Mouse (Mus musculus) forebrain, embryonic 14.5 days (tissue): ENCODE results near the gene Rab11fip4. TPM values are rescaled to one million over a fixed set of nuclear protein-coding genes. Genes with fewer than 3 reads are reported as not detected.

Experiments used
- ATAC-seq: fragments of 200-750 bp; cut with Nextera tagmentation; 2 replicates; pipeline ENCODE4 v1.8.0; 2017; ENCODE audit warnings: mild to moderate bottlenecking, moderate library complexity
- DNase-seq: peaks from one replicate; pipeline ENCODE4 v3.0.0-alpha.2; 2015; ENCODE audit warnings: low spot score
- H3K27ac ChIP-seq: fragments of 300-500 bp; sonication (generic); 2 replicates; pipeline ENCODE4 v1.5.1; 2014; ENCODE audit warnings: low read depth, mild to moderate bottlenecking, control low read depth, low read length, moderate library complexity
- H3K27me3 ChIP-seq: fragments of 300-500 bp; sonication (generic); replicated peaks from 2 replicates; pipeline ENCODE4 v1.6.1; 2014; ENCODE audit warnings: low read length, control low read depth, mixed read lengths; ENCODE audit not compliant: control insufficient read depth, insufficient read depth
- H3K36me3 ChIP-seq: fragments of 300-500 bp; sonication (generic); 2 replicates; pipeline ENCODE4 v1.6.1; 2014; ENCODE audit warnings: low read length, control low read depth; ENCODE audit not compliant: control insufficient read depth, insufficient read depth
- H3K4me1 ChIP-seq: fragments of 300-500 bp; sonication (generic); 2 replicates; pipeline ENCODE4 v1.6.1; 2014; ENCODE audit warnings: antibody characterized with exemption, low read length, control low read depth; ENCODE audit not compliant: control insufficient read depth, insufficient read depth
- H3K4me2 ChIP-seq: fragments of 300-500 bp; sonication (generic); 2 replicates; pipeline ENCODE4 v1.6.1; 2014; ENCODE audit warnings: mild to moderate bottlenecking, control low read depth, low read length
- H3K4me3 ChIP-seq: fragments of 300-500 bp; sonication (generic); 2 replicates; pipeline ENCODE4 v1.5.1; 2014; ENCODE audit warnings: low read depth, low read length, control low read depth
- H3K9ac ChIP-seq: fragments of 300-500 bp; sonication (generic); 2 replicates; pipeline ENCODE4 v1.6.1; 2014; ENCODE audit warnings: mild to moderate bottlenecking, low read length, control low read depth, moderate library complexity
- H3K9me3 ChIP-seq: fragments of 300-500 bp; sonication (generic); replicated peaks from 2 replicates; pipeline ENCODE4 v1.6.1; 2016; ENCODE audit warnings: low read length, control low read depth, mixed read lengths; ENCODE audit not compliant: control insufficient read depth
- WGBS: fragments of 180-500 bp; shearing (Covaris S2); extraction: QIAGEN DNeasy Blood & Tissue Kit; methylation state at CpG from one replicate; pipeline ENCODE4 v1.1.7; 2014; 5-methylcytosine and 5-hydroxymethylcytosine counted together
- polyA plus RNA-seq: library from polyadenylated mRNA; unstranded; fragments of >200 nt; fragmentation: Nextera tagmentation; extraction: Ambion mirVana; gene quantifications from 2 replicates; pipeline ENCODE4 v1.2.1, GENCODE M21; 2014

Rab11fip4 gene
- polyA plus RNA-seq, 1 experiment from 2014 or later, result 13.2 TPM

DNA sequence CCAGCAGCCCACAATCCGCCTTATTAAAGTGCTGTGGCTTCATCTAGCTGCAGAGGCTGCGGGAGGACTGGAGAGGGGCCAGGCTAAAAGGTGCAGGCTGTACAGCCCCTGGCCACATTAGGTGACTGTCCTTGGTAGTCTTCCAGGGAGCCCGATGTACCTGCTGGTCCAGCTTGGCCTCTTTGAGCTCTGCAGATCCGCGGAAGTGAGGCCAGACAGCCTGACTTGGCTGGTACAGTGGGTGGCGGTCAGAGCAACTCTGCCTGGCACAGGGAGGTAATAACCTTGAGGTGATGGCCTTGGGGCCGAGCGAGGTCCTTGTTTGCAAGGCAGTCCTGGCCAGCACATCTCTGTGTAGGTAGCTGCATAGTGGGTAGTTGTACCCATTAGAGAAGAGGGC is 75.5 kb downstream of the Rab11fip4 start:
- no peaks in the 10 kb centered on the region for H3K9me3 ChIP-seq
- H3K9ac ChIP-seq, result no peak overlapping the region
- no peak overlapping the region for H3K4me2 ChIP-seq
- ATAC-seq, result no peak
- H3K4me1 ChIP-seq, result peaks cover 7% of the 10 kb centered on the region
- no peak overlapping the region for H3K4me3 ChIP-seq
- no peaks in the 10 kb centered on the region for H3K27me3 ChIP-seq
- WGBS, result 82% methylated on average over 8 of the region's 8 CpGs
- H3K36me3 ChIP-seq, result no peaks in the 10 kb centered on the region
- no peak overlapping the region for H3K27ac ChIP-seq
- DNase-seq, result no peak

DNA sequence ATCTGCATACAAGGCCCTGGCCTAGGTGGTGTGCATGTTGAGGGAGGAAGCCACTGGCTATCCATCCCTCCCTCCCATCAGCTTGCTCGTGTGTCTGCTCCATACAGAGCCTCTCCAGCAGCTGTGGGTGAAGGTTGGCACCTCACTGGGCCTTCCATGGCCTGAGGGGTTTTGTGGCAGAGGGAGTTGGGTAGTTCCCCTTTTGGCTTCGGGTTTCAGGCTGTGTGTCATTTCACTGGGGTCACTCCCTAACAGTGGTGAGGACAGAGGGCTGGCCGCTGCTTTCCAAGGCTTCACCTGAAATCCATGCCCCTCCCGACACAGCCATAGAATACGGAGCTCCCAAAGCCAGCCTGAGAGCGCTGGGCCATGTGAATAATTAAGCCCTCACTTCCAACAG is 78.2 kb downstream of the Rab11fip4 start:
- no peaks in the 10 kb centered on the region for H3K9me3 ChIP-seq
- no peaks in the 10 kb centered on the region for H3K27me3 ChIP-seq
- no peak for DNase-seq
- H3K4me1 ChIP-seq, result no peaks in the 10 kb centered on the region
- H3K9ac ChIP-seq, result no peak overlapping the region
- no peak for ATAC-seq
- H3K4me2 ChIP-seq, result no peak overlapping the region
- no peaks in the 10 kb centered on the region for H3K36me3 ChIP-seq
- WGBS, result 53% methylated on average over 6 of the region's 6 CpGs
- no peak overlapping the region for H3K27ac ChIP-seq
- no peak overlapping the region for H3K4me3 ChIP-seq

DNA sequence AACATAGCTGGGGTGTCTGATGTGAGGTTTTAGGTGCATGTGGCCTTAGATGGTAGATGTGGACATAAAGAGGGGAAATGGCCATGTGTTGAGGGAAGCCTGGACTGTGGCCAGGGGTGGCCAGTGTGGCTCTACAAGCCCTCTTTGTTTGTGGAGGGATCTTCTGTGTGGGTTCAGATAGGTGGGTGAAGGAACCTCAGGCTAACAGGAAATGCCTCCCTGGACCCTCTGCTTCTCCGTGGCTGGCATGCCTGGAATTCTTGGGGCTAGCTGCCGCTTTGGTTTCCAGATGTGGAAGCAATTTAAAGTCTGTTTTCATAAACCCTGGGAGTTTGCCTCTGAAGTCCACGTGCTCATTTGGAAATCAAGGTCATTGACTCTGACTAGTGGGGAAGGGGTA is 78.9 kb downstream of the Rab11fip4 start:
- no peaks in the 10 kb centered on the region for H3K27me3 ChIP-seq
- H3K9ac ChIP-seq, result no peak overlapping the region
- no peaks in the 10 kb centered on the region for H3K36me3 ChIP-seq
- H3K27ac ChIP-seq, result no peak overlapping the region
- H3K4me2 ChIP-seq, result no peak overlapping the region
- H3K9me3 ChIP-seq, result no peaks in the 10 kb centered on the region
- H3K4me3 ChIP-seq, result no peak overlapping the region
- ATAC-seq, result no peak
- DNase-seq, result no peak
- no peaks in the 10 kb centered on the region for H3K4me1 ChIP-seq
- WGBS, result 66% methylated on average over 3 of the region's 3 CpGs

- H3K9ac ChIP-seq, result no peak overlapping the region
- H3K4me3 ChIP-seq, result no peak overlapping the region
- H3K4me1 ChIP-seq, result no peaks in the 10 kb centered on the region
- H3K27me3 ChIP-seq, result no peaks in the 10 kb centered on the region
- no peak overlapping the region for H3K27ac ChIP-seq
- no peaks in the 10 kb centered on the region for H3K36me3 ChIP-seq
- H3K4me2 ChIP-seq, result no peak overlapping the region
- DNase-seq (no peak), ATAC-seq (no peak)
- H3K9me3 ChIP-seq, result no peaks in the 10 kb centered on the region
- WGBS, result 72% methylated on average over 7 of the region's 7 CpGs
Observed at GRCm38 (mm10) chr11:79670411-79670945, 79.5 kb downstream of the Rab11fip4 start.

DNA sequence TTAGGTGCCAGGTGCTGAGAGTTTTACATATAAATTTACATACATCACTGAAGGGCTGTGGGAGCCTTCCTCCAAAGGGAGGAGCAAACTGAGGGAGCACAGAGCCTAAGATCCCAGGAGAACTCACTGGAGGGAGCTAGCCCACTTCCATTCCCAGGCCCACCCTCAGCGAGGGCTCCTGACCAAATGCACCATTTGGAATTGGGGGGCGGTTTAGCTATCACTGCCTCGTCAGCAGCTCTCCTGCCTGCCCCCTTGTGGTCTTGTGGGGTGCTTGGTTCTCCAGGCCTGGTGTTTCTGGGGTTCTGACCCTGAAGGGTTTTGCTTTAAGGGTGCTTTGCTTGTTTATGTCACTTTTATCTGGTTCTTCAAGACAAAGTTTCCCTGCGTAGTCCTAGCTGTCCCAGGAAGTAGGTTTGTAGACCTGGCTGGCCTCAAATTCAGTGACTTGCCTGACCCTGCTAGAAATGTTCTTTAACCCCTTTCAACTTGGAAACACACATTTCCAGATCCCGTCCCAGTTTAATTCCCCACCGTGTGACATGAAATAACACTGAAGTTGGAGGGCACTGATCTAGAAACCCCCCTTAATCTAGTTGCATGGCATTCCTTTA is 80.8 kb downstream of the Rab11fip4 start:
- Histone ChIP-seq H3K9me3 (no peaks in the 10 kb centered on the region), H3K27ac (no peak overlapping the region), H3K4me2 (no peak overlapping the region), H3K4me3 (no peak overlapping the region), H3K27me3 (no peaks in the 10 kb centered on the region), H3K36me3 (no peaks in the 10 kb centered on the region), H3K4me1 (no peaks in the 10 kb centered on the region), H3K9ac (no peak overlapping the region)
- DNase-seq (no peak), ATAC-seq (no peak)
- WGBS, result 54% methylated on average over 6 of the region's 6 CpGs

DNA sequence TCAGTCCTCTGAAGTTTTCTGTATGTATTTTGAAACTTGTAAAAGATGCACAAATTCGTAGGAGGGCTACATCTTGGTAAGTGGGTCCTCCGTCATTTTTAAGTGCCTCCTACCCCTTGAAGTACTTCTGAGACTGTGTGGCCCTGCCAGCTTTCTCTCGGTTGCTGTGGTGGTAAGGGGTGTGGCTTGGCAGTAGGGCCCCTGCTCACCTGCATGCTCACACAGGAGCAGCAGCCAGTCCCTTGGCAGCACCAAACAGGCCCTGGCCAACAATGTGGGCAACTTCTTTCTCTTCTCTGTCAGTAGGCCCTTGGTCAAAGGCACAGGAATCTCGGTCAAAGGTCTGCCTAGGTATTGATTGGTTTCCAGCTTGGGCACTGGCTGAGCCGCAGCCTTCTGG is 82.1 kb downstream of the Rab11fip4 start:
- H3K4me3 ChIP-seq, result no peak overlapping the region
- H3K36me3 ChIP-seq, result no peaks in the 10 kb centered on the region
- no peaks in the 10 kb centered on the region for H3K4me1 ChIP-seq
- H3K27me3 ChIP-seq, result no peaks in the 10 kb centered on the region
- ATAC-seq, result no peak
- no peak overlapping the region for H3K27ac ChIP-seq
- no peaks in the 10 kb centered on the region for H3K9me3 ChIP-seq
- H3K9ac ChIP-seq, result no peak overlapping the region
- 75% methylated on average over 5 of the region's 5 CpGs for WGBS
- no peak for DNase-seq
- no peak overlapping the region for H3K4me2 ChIP-seq

DNA sequence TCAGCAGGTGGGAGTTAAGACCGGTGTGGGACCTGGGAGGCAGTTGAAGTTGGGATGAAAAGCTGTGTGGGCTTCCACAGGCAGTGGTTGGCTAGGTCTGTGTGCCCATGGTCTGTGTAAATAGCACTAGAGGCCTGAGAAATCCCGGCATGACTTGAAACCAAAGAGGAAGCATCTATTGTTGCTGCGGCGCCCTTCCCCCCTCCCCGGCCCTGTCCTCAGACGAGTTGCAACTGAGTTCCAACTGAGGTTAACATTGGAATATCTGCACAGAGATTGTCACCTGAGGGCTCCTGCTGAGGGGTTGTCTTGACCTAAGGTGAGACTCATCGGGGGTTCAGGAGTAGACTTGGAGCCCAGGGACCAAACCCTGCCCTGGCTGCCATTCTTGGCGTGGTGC is 82.7 kb downstream of the Rab11fip4 start:
- no peak overlapping the region for H3K9ac ChIP-seq
- DNase-seq (no peak), ATAC-seq (no peak)
- no peaks in the 10 kb centered on the region for H3K27me3 ChIP-seq
- no peaks in the 10 kb centered on the region for H3K4me1 ChIP-seq
- no peaks in the 10 kb centered on the region for H3K9me3 ChIP-seq
- WGBS, result 67% methylated on average over 8 of the region's 8 CpGs
- no peaks in the 10 kb centered on the region for H3K36me3 ChIP-seq
- H3K4me3 ChIP-seq, result no peak overlapping the region
- H3K27ac ChIP-seq, result no peak overlapping the region
- no peak overlapping the region for H3K4me2 ChIP-seq

DNA sequence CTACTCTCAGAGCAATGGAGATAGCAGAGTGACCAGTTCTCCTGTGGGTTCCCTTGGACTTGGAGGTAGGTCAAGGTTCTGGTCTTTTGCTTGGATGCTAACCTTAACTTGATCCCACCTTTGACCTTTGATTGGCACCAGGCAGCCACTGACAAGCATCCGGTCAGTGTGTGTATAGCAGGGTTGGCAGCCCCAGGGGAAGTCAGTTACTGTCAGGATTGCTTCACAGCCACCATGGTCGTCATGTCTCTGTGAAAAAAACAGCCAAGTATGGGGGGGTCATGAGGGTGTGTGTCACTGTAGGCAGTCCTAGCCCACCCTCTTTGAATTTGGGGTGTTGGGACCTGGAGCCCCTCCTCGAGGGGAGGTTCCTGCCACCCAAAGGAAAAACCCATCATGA is 83.2 kb downstream of the Rab11fip4 start:
- no peaks in the 10 kb centered on the region for H3K4me1 ChIP-seq
- no peaks in the 10 kb centered on the region for H3K9me3 ChIP-seq
- H3K9ac ChIP-seq, result no peak overlapping the region
- H3K4me2 ChIP-seq, result no peak overlapping the region
- no peaks in the 10 kb centered on the region for H3K27me3 ChIP-seq
- ATAC-seq, result no peak
- WGBS, result 81% methylated on average over 3 of the region's 3 CpGs
- no peak overlapping the region for H3K27ac ChIP-seq
- H3K4me3 ChIP-seq, result no peak overlapping the region
- no peaks in the 10 kb centered on the region for H3K36me3 ChIP-seq
- no peak for DNase-seq

- H3K27ac ChIP-seq, result no peak overlapping the region
- H3K27me3 ChIP-seq, result no peaks in the 10 kb centered on the region
- no peaks in the 10 kb centered on the region for H3K36me3 ChIP-seq
- DNase-seq, result no peak
- H3K4me2 ChIP-seq, result no peak overlapping the region
- H3K4me1 ChIP-seq, result 0 out of 2 replicates have a peak, but pooled peaks cover 3% of the 10 kb centered on the region
- no peak overlapping the region for H3K9ac ChIP-seq
- no peaks in the 10 kb centered on the region for H3K9me3 ChIP-seq
- no peak overlapping the region for H3K4me3 ChIP-seq
- ATAC-seq, result no peak
- 83% methylated on average over 7 of the region's 7 CpGs for WGBS
Observed at GRCm38 (mm10) chr11:79674632-79675031, 83.6 kb downstream of the Rab11fip4 start.
